Mouse (Mus musculus) embryonic facial prominence, embryonic 12.5 days (tissue): Measurements from ENCODE around the gene Gsta2. TPM values are rescaled to one million over a fixed set of nuclear protein-coding genes. Genes with fewer than 3 reads are reported as not detected.
"Not testable (repeated sequence)": the region's sequence is repeated elsewhere in the genome, so short reads cannot be mapped to it uniquely, and the experiment has no call there.

Experiments
- ATAC-seq: fragments of 200-750 bp; cut with Nextera tagmentation; 2 replicates; pipeline ENCODE4 v1.8.0; 2017; ENCODE audit not compliant: insufficient number of reproducible peaks, insufficient read depth, low FRiP score, low TSS enrichment
- H3K27ac ChIP-seq: fragments of 300-500 bp; sonication (generic); 2 replicates; pipeline ENCODE4 v1.5.1; 2016; ENCODE audit warnings: mild to moderate bottlenecking
- H3K27me3 ChIP-seq: fragments of 300-500 bp; sonication (generic); 2 replicates; pipeline ENCODE4 v1.6.1; 2016; ENCODE audit warnings: mild to moderate bottlenecking, moderate library complexity
- H3K36me3 ChIP-seq: fragments of 300-500 bp; sonication (generic); 2 replicates; pipeline ENCODE4 v1.6.1; 2016; ENCODE audit warnings: mild to moderate bottlenecking
- H3K4me1 ChIP-seq: fragments of 300-500 bp; sonication (generic); 2 replicates; pipeline ENCODE4 v1.6.1; 2016
- H3K4me2 ChIP-seq: fragments of 300-500 bp; sonication (generic); replicated peaks from 2 replicates; pipeline ENCODE4 v1.6.1; 2016; ENCODE audit warnings: mild to moderate bottlenecking, moderate library complexity
- H3K4me3 ChIP-seq: fragments of 300-500 bp; sonication (generic); 2 replicates; pipeline ENCODE4 v1.5.1; 2016; ENCODE audit warnings: mild to moderate bottlenecking
- H3K9ac ChIP-seq: fragments of 300-500 bp; sonication (generic); 2 replicates; pipeline ENCODE4 v1.6.1; 2016; ENCODE audit warnings: mild to moderate bottlenecking, moderate library complexity
- H3K9me3 ChIP-seq: fragments of 300-500 bp; sonication (generic); 2 replicates; pipeline ENCODE4 v1.6.1; 2016; ENCODE audit warnings: mild to moderate bottlenecking, moderate library complexity
- WGBS: fragments of 180-500 bp; shearing (Covaris S2); methylation state at CpG from one replicate; pipeline ENCODE4 v1.1.7; 2016; 5-methylcytosine and 5-hydroxymethylcytosine counted together
- polyA plus RNA-seq: library from polyadenylated mRNA; unstranded; fragments of >200 nt; fragmentation: Nextera tagmentation; extraction: Ambion mirVana; gene quantifications from 2 replicates; pipeline ENCODE4 v1.2.1, GENCODE M21; 2016

Gsta2 gene
- polyA plus RNA-seq, 1 experiment from 2014 or later = not detected

- WGBS = 83% methylated on average over 1 of the region's 1 CpGs
- not testable (repeated sequence) for H3K9me3 ChIP-seq, H3K4me1 ChIP-seq, H3K36me3 ChIP-seq, H3K4me2 ChIP-seq, H3K27ac ChIP-seq, ATAC-seq, H3K4me3 ChIP-seq, H3K9ac ChIP-seq, H3K27me3 ChIP-seq
Observed at GRCm38 (mm10) chr9:78293683-78294082, 61.9 kb downstream of the Gsta2 start.

- ATAC-seq, H3K4me2 ChIP-seq, H3K36me3 ChIP-seq, H3K27me3 ChIP-seq, H3K9ac ChIP-seq, H3K4me3 ChIP-seq, H3K9me3 ChIP-seq, H3K4me1 ChIP-seq, H3K27ac ChIP-seq: not testable (repeated sequence)
- 84% methylated on average over 8 of the region's 8 CpGs for WGBS
Observed at GRCm38 (mm10) chr9:78292462-78292861, 63.1 kb downstream of the Gsta2 start.

- 89% methylated on average over 3 of the region's 3 CpGs for WGBS
- not testable (repeated sequence) for ATAC-seq, H3K27ac ChIP-seq, H3K9me3 ChIP-seq, H3K4me2 ChIP-seq, H3K9ac ChIP-seq, H3K4me3 ChIP-seq, H3K36me3 ChIP-seq, H3K27me3 ChIP-seq, H3K4me1 ChIP-seq
Observed at GRCm38 (mm10) chr9:78289723-78290122, 65.9 kb downstream of the Gsta2 start, which contains the start of gene Gm10639. TSS of gene Gm10639 (plus strand) at chr9:78289923.

GRCm38 (mm10) chr9:78289063-78289462 is 66.5 kb downstream of the Gsta2 start:
- not testable (repeated sequence) for ATAC-seq, H3K36me3 ChIP-seq, H3K4me3 ChIP-seq, H3K27ac ChIP-seq, H3K4me1 ChIP-seq, H3K9me3 ChIP-seq, H3K9ac ChIP-seq, H3K27me3 ChIP-seq, H3K4me2 ChIP-seq
- 74% methylated on average over 1 of the region's 1 CpGs for WGBS

GRCm38 (mm10) chr9:78282002-78282711 is 73.4 kb downstream of the Gsta2 start:
- H3K27me3 ChIP-seq, H3K4me3 ChIP-seq, ATAC-seq, H3K36me3 ChIP-seq, H3K9ac ChIP-seq, H3K4me1 ChIP-seq, H3K4me2 ChIP-seq, H3K9me3 ChIP-seq, H3K27ac ChIP-seq: not testable (repeated sequence)
- 83% methylated on average over 4 of the region's 4 CpGs for WGBS

Other genes with a start within 250 kb of the Gsta2 start
- gene Fbxo9, start 246.7 kb downstream of the Gsta2 start, polyA plus RNA-seq = 42.9 and 43.1 TPM in 2 replicates
- 32.0 and 33.1 TPM in 2 replicates for gene Ick, start 246.6 kb downstream of the Gsta2 start, polyA plus RNA-seq
- 100.0 and 102 TPM in 2 replicates for gene Gsta4, start 173.0 kb downstream of the Gsta2 start, polyA plus RNA-seq
- not detected in 2 replicates for gene Gsta1, start 125.1 kb downstream of the Gsta2 start, polyA plus RNA-seq
- gene Gm3776, start 98.7 kb downstream of the Gsta2 start, polyA plus RNA-seq = 0.19 TPM in 1 of 2 replicates, not detected in the other
- not detected in 2 replicates for gene Gm10639, start 65.9 kb downstream of the Gsta2 start, polyA plus RNA-seq
- gene Omt2a, start 41.0 kb downstream of the Gsta2 start, polyA plus RNA-seq = not detected in 2 replicates
- not detected in 2 replicates for gene Omt2b, start 28.2 kb downstream of the Gsta2 start, polyA plus RNA-seq
- 0.37 and 0.66 TPM in 2 replicates for gene Dppa5a, start 12.4 kb upstream of the Gsta2 start, polyA plus RNA-seq
- gene Ooep, start 22.9 kb upstream of the Gsta2 start, polyA plus RNA-seq = 2.2 TPM in 2 replicates
- 0.19 and 0.33 TPM in 2 replicates for gene Ddx43, start 40.0 kb upstream of the Gsta2 start, polyA plus RNA-seq
- 1.7 and 2.1 TPM in 2 replicates for gene Cgas, start 87.4 kb upstream of the Gsta2 start, polyA plus RNA-seq
- 22.1 and 22.8 TPM in 2 replicates for gene Mto1, start 92.4 kb upstream of the Gsta2 start, polyA plus RNA-seq
- 1.0 and 1.6 TPM in 2 replicates for gene Gm17324, start 93.0 kb upstream of the Gsta2 start, polyA plus RNA-seq
- gene Eef1a1, start 133.4 kb upstream of the Gsta2 start, polyA plus RNA-seq = 3,992 and 4,191 TPM in 2 replicates
- 14.4 and 17.4 TPM in 2 replicates for gene Slc17a5, start 232.3 kb upstream of the Gsta2 start, polyA plus RNA-seq